Mouse (Mus musculus): ENCODE data around the gene Dynlt1f.
A peak's percentile ranks its signal among the peaks of the same experiment; 100 is the strongest.
"Not testable (repeated sequence)": the region's sequence is repeated elsewhere in the genome, so short reads cannot be mapped to it uniquely, and the experiment has no call there.

The Dynlt1f gene

DNA sequence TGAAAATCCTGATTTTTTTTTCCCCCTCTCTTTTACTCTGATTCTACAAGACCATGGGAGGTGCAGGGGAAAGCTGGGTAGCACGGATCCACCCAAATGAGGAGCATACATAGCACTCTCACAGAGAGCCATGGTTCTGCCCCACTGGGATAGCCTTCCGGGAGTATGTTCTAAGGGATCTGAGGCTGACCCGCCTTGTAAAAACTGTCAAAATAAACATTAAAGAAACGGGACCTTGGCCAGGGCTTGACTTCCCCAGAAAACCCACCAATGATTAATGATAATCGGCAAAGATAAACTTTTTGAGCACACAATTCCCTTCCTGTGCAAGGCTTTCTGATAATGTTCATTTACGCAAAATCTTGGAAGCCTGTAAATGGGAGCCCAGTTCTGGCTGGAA lies 4.9 kb upstream of the Dynlt1f start:
- peak; percentile 71 for DNase-seq

DNA sequence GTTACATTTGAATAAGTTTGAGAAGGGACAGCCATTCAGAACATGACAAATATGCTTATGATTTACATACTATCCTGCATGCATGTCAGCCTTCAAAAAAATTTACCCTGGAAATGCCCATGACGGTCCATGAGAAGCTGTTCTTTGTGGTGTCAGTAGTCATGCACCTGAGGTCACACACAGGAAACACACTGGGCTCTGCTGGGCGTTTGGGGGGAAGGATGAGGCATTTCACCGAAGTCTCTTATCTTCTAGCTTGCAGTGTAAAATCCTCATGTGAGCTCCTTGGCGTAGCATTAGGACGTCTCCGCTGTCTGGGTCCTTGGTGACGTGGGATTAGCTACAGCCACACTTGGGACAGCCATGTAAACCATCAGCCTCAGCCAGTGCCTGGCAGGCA lies 3.1 kb upstream of the Dynlt1f start, which contains the start of gene Sytl3:
Gene Sytl3 (plus strand): TSS at position 293 of the 400 bp plus-strand sequence.
- not testable (repeated sequence) for DNase-seq

DNA sequence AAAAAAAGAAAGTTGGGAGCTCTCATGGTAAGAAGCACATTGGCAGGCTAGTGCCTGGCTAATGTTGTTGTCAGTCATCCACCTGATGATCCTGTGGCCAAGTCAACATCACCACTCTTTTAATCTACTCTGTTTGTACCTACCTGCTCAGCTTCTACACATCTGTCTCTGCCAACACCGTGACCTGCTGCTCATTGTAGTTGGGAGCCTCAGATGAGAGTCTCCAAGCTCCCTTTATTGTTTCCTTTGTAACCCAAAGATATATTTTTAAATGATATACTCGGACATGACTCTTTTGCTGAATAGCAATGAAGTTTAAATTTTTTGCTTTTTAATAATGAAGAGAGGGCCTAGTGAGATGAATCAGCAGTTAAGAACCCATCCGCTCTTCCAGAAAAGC lies 771 bp upstream of the Dynlt1f start:
- not testable (repeated sequence) for DNase-seq

DNA sequence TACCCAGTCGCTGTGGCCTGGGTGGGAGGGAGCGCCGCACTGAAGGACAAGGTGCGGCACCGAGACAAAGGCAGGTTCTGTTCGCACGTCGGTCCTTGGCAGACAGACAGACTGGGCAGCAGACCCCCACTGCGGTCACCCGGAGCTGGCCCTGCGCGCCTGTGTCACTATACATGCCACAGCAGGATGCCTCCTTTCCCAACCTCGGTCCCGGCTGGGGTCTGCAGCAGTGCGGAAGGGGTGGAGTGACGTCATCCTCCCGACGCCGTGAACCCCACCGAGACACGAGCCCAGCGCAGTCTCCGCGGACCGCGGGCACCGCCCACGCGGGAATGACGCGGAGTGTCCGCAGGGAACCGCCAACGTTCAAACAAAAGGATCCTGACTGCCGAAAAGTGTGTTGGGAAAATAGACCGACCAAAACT lies 601 bp downstream of the Dynlt1f start:
- DNase-seq = peak; percentile 82

DNA sequence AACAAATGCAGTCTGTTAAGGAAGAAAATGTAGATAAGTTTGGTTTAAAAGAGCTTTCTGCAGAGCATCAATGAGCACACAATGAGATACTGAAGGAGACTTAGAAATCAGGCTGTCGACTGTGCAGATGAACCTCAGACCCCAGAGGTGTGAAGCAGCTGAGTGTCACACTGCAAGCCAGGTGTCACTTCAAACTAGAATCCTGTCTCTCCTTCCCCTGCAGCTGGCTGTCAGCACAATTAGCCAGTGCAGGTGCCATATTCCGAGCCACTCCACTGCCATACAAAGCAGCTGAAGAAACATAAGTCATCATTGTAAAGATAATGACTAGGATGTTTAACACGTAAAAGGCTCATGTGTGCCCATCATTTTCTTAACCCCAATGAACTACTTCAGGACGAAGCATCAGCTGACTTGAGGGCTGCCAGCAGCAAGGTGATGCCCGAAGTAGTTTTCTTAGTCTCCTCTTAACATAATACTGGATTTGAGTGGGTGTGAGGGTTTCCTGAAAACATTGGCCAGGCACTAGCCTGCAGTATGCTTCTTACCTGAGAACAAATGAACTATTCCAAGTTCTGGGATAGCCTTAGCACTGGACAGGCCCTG lies 2.3 kb downstream of the Dynlt1f start:
- DNase-seq = not testable (repeated sequence)

DNA sequence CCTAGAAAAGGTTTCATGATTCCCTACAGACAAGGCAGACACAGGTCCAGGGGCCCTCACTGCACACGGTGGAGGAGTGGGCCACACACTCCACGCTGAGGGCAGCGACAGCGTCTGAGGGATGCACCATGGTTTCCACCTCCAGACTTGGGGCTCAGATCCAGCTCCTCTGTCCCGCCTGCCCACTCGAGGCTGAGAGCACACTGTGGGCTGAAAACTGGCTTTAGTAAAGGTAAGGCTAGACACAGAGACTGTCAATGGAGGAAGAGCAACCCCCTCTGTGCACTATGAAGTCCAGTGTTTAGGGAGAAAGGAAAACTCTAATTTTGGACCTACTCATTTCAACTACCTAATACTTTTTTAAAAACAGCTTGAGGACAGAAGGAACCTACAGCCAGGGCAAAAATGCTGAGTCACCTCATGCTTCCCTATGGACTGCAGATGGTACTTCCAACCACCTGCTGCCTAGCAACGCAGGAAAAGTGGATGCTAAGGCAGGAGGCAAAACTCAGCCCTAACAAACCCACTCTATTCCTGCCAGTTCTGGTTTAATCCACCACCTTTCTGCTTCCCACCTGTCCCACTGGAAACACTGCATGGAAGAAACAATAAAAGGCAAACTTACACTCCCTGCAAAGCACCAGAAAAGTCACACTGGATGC lies 4.7 kb downstream of the Dynlt1f start:
- DNase-seq = not testable (repeated sequence)

DNA sequence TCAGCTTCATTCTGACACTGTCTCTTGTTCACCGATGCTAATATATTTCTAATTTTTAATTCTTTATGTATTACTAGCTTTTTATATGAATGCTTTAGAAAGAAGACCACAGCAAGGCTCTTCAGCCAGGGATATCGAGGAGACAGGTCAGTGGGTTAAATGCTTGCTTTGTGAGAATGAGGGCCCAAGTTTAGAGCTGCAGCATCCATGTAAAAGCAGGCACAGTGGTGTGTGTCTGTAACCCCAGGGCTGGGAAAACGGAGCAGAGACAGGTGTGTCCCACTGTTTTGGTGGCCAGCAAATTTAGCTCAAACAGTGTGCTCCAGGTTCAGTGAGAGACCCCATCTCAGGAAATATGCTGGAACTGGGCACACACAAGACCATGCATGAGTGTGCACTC lies 8.2 kb downstream of the Dynlt1f start:
- DNase-seq = not testable (repeated sequence)

DNA sequence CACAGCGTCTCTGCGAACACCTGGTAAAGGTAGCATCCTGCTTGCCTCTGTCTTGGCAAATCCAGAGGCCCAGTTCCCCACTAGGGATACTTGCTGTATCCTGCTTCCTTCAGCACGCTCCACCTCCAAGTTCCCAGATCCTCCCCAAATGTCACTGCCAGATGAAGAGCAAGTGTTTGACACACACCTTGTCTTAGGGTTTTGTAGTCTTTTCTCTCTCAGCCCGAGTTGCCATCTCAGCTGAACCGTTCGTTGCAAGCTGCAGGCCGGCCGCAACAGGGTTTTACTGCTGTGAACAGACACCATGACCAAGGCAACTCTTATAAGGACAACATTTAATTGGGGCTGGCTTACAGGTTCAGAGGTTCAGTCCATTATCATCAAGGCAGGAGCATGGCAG lies 8.9 kb downstream of the Dynlt1f start:
- DNase-seq = not testable (repeated sequence)

DNA sequence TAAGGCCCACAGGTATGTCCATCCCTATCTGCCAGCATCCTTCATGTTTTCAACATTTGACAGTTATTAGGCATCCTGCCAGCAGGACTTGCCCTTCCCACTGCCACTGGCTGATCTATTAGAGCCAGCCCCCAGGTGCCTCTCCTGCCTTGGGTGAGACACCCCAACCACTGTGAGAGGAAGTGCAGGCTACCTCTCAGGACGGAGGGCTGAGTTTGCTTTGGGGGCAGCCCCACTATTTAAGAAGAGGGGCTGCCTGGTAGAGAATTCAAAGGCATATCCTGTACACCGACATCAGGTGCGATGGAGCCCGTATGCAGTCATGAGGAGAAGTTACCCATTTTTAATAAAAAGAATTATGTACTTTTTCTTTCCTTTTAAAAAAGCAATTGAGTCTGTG lies 10.0 kb downstream of the Dynlt1f start:
- DNase-seq = not testable (repeated sequence)

DNA sequence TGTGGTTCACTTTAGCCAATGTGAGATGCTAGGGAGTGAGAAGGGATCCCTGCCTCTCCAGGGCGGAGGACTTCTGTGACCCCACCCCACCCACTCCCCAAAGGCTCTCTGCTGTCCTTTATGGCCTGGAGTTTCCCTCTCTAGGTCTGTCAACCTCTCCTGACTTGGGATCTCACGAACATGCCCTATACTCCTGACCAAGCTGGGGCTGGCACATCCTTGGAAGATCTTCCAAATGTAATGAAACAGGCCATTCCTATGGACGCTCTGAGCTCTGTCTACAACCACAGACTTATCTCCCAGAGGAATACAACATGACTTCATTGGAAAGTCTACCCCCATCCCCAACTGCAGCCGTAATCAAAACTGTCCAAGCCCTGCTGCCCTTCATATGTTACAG lies 11.0 kb downstream of the Dynlt1f start:
- not testable (repeated sequence) for DNase-seq

DNA sequence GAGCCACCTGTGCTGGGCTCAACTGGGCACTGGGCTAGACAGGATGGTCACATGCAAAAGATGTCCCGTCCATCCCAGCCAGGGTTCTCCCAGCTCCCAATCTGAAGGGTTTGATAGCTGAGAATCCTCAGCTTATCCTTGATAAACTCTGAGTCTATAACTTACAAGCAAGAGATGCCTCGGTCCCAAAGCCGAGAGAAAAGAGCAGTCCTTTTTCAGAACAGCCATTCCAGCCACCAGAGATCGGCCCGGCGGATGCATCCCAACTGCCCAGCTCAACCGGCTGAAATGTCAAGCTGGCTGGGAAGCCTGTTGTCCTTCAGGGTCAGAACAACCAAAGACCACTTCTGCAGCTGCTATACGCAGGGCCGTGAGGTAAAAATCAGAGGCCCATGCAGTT lies 11.5 kb downstream of the Dynlt1f start:
- not testable (repeated sequence) for DNase-seq

DNA sequence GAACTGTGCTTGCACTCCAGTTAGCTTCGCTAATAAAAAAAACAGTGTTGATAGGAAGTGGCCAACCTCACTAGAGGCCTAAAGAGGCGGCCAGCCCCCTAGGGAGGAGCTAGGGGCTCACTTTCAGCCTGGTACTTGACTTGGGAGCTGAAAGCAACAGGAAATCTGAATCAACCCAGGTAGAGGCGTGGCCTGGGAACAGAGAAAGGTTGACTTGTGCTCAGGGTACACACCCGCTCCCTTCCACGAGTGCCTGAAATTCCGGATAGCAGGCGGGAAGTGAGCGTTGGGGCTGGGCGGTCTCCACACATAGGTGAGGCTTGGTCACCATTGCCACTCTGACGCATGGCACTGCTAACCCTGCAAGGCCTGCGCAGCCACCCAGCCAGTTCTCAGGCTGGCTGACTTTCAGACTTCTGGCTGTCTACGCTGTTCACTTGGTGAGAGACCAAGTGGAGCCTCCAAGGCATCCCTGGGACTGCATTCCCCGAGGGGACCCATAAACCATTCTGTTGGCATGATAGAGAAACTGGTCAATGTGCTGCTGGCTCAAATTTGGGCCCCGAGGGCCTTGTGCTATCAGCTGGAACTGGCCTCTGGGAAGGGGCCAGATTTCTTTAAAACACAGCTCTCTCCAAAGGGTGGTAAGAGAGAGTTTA lies 14.8 kb downstream of the Dynlt1f start:
- peak; percentile 82 for DNase-seq

DNA sequence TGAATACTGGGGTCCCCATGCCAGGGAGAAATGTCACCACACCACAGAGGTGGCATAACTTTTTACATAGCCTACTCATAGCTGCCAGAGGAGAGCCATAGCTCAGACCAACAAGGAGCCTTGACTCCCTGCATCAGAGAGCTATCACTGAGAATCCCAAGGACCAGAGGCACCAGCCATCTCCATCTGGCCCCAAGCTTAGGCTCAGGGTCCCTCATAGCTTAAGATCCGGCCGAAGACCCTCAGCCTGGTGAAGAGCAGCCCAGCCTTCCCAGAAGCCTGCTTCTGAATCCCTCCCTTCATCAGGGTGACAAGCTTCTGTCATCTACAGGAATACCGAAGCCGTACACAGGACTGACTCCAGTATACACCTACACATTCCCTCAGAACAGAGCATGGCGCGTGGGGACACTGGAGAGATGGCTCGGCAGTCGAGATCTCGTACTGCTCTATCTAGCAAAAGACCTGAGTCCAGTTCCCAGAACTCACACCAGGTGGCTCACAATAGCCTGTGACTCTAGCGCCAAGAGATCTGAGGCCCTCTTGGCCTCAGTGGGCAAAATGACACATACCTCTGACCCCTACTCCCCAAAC lies 15.6 kb downstream of the Dynlt1f start:
- DNase-seq = not testable (repeated sequence)

DNA sequence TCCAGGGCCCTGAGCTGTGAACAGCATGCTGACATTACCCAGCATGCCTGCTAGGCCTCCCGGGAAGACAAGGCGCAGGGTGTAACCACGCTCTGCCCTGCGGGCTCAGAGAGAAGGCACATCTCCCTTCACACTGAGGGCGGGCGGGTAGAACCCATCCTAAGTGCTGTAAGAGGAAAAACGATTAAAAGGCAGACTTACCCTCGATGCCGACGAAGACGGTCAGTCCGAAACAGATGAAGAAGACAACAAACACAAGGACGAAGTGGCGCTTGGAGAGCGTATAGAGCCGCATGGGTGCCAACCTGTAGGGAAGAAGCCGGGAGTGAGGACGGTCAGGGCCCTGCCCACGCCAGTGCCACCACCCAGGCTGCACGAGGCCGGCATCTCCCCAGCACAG lies 16.2 kb downstream of the Dynlt1f start:
- DNase-seq = not testable (repeated sequence)

DNA sequence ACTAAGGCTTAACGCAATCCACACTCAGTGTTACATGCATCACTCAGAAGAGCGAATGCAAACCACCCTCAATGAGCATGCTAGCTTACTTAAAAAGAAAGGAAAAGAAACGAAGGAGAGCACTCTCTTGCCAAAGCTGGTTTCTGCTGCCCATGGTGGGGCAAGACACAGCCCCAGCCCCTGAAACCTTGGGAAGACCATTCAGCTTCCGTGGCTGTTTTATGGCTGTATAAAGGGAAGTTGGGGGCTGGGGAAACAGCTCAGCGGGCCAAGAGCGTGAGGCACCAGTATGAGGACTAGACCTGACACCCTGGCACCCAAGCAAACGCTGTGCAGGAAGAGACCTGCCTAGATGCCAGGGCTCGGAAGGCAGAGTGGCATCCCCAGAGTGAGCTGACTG lies 17.3 kb downstream of the Dynlt1f start:
- not testable (repeated sequence) for DNase-seq

DNA sequence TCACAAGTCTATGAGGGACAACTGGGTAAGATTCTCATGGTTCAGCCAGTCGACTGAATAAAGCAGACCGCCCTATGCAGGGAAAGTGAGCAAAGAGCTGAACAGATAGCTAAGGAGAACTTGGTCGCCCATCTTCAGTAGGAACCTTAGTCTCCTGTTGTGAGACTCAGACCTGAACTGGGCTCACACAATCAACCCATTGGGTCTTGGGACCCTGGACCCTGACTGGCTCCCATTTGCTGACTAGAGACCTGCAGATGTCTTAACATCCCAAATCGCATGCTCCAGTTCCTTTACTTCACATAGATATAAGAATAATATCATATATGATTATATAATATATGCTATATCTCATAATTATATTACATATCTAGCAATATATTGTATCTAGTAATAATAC lies 18.3 kb downstream of the Dynlt1f start:
- DNase-seq = not testable (repeated sequence)

DNA sequence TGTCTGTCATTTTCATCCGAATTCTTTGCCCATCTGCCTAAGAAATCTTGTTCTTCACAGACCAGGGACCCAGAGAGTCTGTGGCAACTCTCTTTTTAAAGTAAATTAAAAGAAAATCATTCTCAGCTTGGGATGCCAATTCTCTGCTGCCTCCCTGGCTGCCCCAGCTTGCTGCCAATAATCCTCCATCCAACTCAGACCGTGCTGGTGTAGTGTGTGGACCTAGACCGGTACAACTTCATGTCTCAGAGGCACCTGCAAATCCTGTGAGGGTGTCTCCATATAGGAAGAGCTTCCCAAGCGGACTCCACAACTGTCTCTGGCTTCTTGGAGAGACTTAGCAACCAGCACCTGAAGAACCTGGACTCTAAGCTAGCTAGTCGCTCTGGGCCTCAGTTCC lies 18.8 kb downstream of the Dynlt1f start:
- no peak for DNase-seq

DNA sequence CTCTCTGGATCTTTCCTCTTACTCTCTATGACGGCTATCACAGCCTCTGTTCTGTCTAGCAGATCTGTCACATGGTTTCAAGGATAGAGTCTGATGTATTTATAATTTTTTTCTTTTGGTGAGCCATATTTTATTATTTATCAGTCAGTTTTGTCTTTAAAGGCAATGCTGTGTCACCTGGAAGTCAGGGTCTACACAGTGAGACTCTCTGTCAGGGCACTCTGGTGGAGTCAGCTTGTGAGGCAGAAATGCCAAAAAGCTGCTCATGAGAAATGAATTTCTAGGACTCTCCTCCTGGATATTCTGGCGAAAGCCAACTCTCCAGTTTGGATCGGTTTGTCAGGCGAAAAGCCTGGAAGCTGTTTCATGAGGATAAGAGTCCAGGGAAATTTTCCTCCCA lies 19.9 kb downstream of the Dynlt1f start:
- not testable (repeated sequence) for DNase-seq

DNA sequence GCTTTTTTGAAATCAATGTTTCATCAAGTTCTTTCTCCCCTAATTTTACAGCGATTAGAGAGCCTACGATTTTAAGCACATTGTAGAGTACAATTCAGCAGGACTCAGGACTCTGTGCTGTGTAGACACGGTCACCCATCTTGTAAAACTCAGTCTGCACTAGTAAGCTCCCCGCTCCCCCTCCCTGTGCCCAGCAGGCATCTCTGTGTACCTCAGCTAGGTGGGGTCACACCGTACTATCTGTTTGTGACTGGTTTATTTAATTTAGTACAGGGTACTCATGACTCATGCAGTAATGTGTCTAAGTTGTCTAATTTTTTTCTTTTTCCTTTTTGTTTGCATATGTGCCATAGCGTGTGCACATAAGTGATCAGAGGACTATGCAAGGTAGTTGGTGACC lies 22.9 kb downstream of the Dynlt1f start:
- not testable (repeated sequence) for DNase-seq

DNA sequence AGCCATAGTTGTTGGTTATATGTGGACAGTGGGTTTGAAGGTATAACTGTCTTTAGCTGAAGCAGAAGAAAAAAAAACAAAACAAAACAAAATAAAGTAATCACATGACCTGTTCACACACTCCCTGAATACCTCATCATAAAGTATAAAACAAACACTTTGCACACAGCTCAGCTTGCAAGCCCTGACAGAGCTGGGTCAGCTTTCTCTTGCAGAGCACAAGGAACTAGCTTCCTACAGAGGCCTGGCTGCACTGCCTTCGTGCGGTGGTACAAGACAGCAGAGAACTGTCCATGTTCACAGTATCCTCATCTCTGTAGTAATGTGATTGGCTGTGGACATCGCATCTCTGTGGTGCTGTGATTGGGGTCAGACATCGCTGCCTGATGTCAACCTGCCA lies 25.3 kb downstream of the Dynlt1f start:
- DNase-seq = not testable (repeated sequence)

DNA sequence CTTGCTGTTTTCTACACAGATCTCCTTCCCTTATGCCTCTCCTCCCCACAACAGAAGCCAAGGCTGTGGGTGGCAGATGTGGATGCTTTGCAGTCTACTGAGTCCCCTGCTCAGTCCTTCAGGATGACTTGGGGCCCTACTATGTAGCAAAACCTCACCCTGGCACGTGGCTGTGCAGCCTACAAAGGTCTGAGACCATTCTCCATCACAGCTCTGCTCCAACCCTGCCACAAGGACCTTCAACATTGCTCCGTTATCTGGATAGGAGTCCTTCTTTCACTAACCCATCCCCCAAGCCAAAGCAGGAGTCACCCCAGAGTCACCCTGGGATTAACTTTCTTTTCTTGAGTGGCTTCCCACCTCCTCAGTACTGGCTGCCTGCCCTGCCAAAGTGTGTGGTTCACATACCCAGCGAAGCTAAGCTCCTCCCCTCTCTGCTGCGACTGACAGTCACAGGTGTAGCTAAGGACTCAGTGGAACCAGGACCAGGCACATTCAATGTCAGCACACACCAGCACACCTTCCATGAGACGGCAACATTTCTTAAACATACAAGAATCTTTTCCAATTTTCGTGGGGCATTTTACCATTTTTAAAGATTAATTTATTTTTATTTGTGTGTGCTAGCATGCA lies 30.7 kb downstream of the Dynlt1f start:
- DNase-seq = not testable (repeated sequence)

DNA sequence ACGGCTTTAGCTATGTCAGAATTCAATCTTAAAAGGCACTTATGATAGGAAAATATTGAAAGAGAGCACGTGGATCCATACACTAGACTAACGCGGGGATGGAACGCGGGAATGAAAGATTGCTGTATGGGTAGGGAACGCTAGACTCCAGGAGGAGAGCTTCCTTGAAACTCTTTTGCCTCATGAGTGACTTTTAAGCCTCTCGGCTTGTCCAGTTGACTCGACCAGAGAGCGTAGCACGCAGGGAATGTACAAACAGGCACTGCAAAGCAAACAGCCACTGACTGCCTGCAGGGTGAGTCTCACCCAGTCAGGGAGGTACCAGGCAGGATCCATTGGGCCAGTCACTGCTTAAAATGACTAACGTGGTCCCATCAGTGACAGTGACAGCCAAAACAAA lies 33.7 kb downstream of the Dynlt1f start:
- not testable (repeated sequence) for DNase-seq
